Mouse (Mus musculus): ENCODE measurements around the gene Lcn2.

DNA sequence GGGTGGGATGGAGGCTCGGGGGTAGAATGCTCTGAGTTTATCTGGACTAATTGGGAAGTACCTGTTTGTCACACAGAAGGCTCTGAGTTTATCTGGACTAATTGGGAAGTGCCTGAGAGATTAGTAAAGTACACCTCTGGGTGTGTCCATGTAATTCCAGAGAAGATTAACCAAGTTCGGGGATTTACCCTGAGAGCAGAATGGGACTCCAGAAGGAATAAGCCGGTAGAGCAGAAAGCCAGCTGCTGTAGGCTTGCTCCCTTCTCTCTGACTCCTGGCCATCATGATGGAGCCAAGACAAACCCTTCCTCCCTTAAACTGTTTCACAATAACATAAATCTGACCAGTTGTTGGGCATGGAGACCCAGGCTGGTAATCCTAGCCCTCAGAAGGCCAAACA is 36.7 kb upstream of the Lcn2 start:
- TF ChIP-seq CTCF (IDR thresholded peaks at IDR 0.05; ENCODE audit: extremely low read depth, insufficient read depth, low read length) (no peak), POLR2A (IDR thresholded peaks at IDR 0.05; ENCODE audit: extremely low read depth, insufficient read depth, low read length) (no peak)
